ENCODE assay signal across 9 mouse cellular contexts in the genomic region with DNA sequence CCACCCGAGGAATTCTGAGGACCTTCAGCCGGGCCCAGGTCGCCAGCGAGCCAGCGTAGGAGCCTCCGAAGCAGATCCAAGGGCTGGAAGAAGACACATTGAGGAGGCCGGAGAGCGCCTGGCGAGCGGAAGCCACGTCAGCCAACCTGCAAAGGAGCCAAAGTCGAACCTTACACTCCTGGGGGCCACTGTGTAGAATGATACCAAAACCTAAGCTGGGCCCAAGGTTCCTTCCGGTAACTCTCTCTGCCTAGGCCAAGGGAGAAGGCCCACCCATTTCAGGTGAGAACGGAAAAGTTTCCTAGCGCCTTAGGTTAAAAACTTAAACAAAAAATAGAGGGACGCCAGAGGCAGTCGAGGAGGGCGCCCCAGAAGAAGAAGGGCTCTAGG. TPM values are rescaled to one million over a fixed set of nuclear protein-coding genes. Genes with fewer than 3 reads are reported as not detected.
DNase-seq lines count a peak whose midpoint lies in the region; ATAC-seq and TF ChIP-seq lines count a peak whose summit lies in the region.
"Had no signal": no experiment of that assay in that cellular context is flagged by ENCODE, and none has a peak within 500 bp of the region (broad histone marks: within the 10 kb centered on the region; RNA-seq: fewer than 3 reads in every experiment).

No protein-coding gene starts in this region.

- no peaks in the 10 kb centered on the region for H3K36me3 ChIP-seq in lung, postnatal 0 days (ENCODE audit: insufficient read depth, low read length)
- no peaks in the 10 kb centered on the region for H3K36me3 ChIP-seq in forebrain, embryonic 14.5 days (ENCODE audit: control insufficient read depth, insufficient read depth, low read length)
- H3K36me3 ChIP-seq in limb, embryonic 15.5 days = no peaks in the 10 kb centered on the region
- H3K36me3 ChIP-seq in stomach, embryonic 14.5 days (ENCODE audit: control insufficient read depth, insufficient read depth, low read length) = no peaks in the 10 kb centered on the region

- peaks cover 4% of the 10 kb centered on the region; the same call in 1 of the 2 replicates for H3K4me1 ChIP-seq in lung, postnatal 0 days (ENCODE audit: insufficient read depth, low read depth, low read length)
- peaks cover 8% of the 10 kb centered on the region for H3K4me1 ChIP-seq in forebrain, embryonic 14.5 days (ENCODE audit: control insufficient read depth, insufficient read depth, low read length)
- peaks cover 20% of the 10 kb centered on the region for H3K4me1 ChIP-seq in limb, embryonic 15.5 days
- H3K4me1 ChIP-seq in stomach, embryonic 14.5 days (ENCODE audit: control insufficient read depth, insufficient read depth, low read length) = peaks cover 4% of the 10 kb centered on the region; the same call in 1 of the 2 replicates

- no peak for TF ChIP-seq CTCF in lung, postnatal 0 days (IDR thresholded peaks at IDR 0.05)

- TF ChIP-seq EP300 in lung, postnatal 0 days (IDR thresholded peaks at IDR 0.05) = no peak

- no peaks in the 10 kb centered on the region for H3K9me3 ChIP-seq in lung, postnatal 0 days (ENCODE audit: low read length)
- no peaks in the 10 kb centered on the region for H3K9me3 ChIP-seq in forebrain, embryonic 14.5 days (replicated peaks; ENCODE audit: control insufficient read depth, low read length)
- no peaks in the 10 kb centered on the region for H3K9me3 ChIP-seq in limb, embryonic 15.5 days
- no peaks in the 10 kb centered on the region for H3K9me3 ChIP-seq in stomach, embryonic 14.5 days (ENCODE audit: control insufficient read depth, low read depth, low read length)

- H3K27me3 ChIP-seq in lung, postnatal 0 days (replicated peaks; ENCODE audit: insufficient read depth, low read length) = peaks cover 66% of the 10 kb centered on the region
- peaks cover 90% of the 10 kb centered on the region for H3K27me3 ChIP-seq in forebrain, embryonic 14.5 days (replicated peaks; ENCODE audit: control insufficient read depth, insufficient read depth, low read length)
- H3K27me3 ChIP-seq in limb, embryonic 15.5 days = peaks cover 94% of the 10 kb centered on the region
- peaks cover 61% of the 10 kb centered on the region for H3K27me3 ChIP-seq in stomach, embryonic 14.5 days (ENCODE audit: control insufficient read depth, insufficient read depth, low read length)

- H3K27ac ChIP-seq in lung, postnatal 0 days (ENCODE audit: low read length) = no peak overlapping the region
- H3K27ac ChIP-seq in forebrain, embryonic 14.5 days (ENCODE audit: low read depth, low read length) = no peak overlapping the region
- no peak overlapping the region for H3K27ac ChIP-seq in limb, embryonic 15.5 days
- H3K27ac ChIP-seq in stomach, embryonic 14.5 days (ENCODE audit: low read length) = no peak overlapping the region

- intact Hi-C loops in left cerebral cortex, postnatal 10 days (cut with DNase I) = no loop called here

- H3K4me3 ChIP-seq in lung, postnatal 0 days (ENCODE audit: low read depth, low read length) = peak overlapping the region; percentile 54
- H3K4me3 ChIP-seq in forebrain, embryonic 14.5 days (ENCODE audit: low read depth, low read length) = peak overlapping the region; percentile 49
- peak overlapping the region; percentile 57 for H3K4me3 ChIP-seq in limb, embryonic 15.5 days
- peak overlapping the region; percentile 45 for H3K4me3 ChIP-seq in stomach, embryonic 14.5 days (ENCODE audit: low read depth, low read length)

- DNase-seq in lung, postnatal 0 days (ENCODE audit: low spot score) = no peak
- no peak for DNase-seq in lung, postnatal 25 days (ENCODE audit: low spot score)
- DNase-seq in forebrain, embryonic 14.5 days (ENCODE audit: low spot score) = no peak
- DNase-seq in adrenal gland, adult 8-10 months = no peak
- DNase-seq in left cerebral cortex, postnatal 10 days (ENCODE audit: extremely low spot score in 1 of 2, low spot score in 2 of 2) = no peak

- ATAC-seq in lung, postnatal 0 days = no peak
- ATAC-seq in forebrain, embryonic 14.5 days = no peak
- ATAC-seq in limb, embryonic 15.5 days (ENCODE audit: insufficient number of reproducible peaks, low FRiP score, low TSS enrichment, low read depth) = no peak
- ATAC-seq in stomach, embryonic 14.5 days (ENCODE audit: insufficient number of reproducible peaks, insufficient read depth, low FRiP score, low read depth) = no peak
- ATAC-seq in activated CD4-positive, CD25-positive, alpha-beta regulatory T cell, adult 4 months = no peak

- peak overlapping the region; percentile 94 for H3K4me2 ChIP-seq in lung, postnatal 0 days (replicated peaks; ENCODE audit: low read depth, low read length)
- H3K4me2 ChIP-seq in forebrain, embryonic 14.5 days (ENCODE audit: low read length) = peak overlapping the region; percentile 90
- peak overlapping the region; percentile 96 for H3K4me2 ChIP-seq in limb, embryonic 15.5 days
- peak overlapping the region; percentile 87 for H3K4me2 ChIP-seq in stomach, embryonic 14.5 days (replicated peaks; ENCODE audit: low read depth, low read length)

- no peak overlapping the region for H3K9ac ChIP-seq in lung, postnatal 0 days (replicated peaks; ENCODE audit: low read depth)
- no peak overlapping the region for H3K9ac ChIP-seq in forebrain, embryonic 14.5 days (ENCODE audit: low read length)
- H3K9ac ChIP-seq in limb, embryonic 15.5 days = no peak overlapping the region
- no peak overlapping the region for H3K9ac ChIP-seq in stomach, embryonic 14.5 days (replicated peaks; ENCODE audit: low read depth, low read length)

- WGBS in lung, postnatal 0 days = 6% methylated on average over 18 of the region's 18 CpGs
- 3% methylated on average over 18 of the region's 18 CpGs for WGBS in forebrain, embryonic 14.5 days
- 4% methylated on average over 18 of the region's 18 CpGs for WGBS in limb, embryonic 15.5 days
- 5% methylated on average over 18 of the region's 18 CpGs for WGBS in stomach, embryonic 14.5 days

RNA-seq across cellular contexts. Expression of gene Prss16, which starts 2.4 kb away (rescaled TPM):
- 0.62 and 1.1 TPM in 2 replicates for polyA plus RNA-seq in lung, postnatal 0 days (2015; fragmentation: Nextera tagmentation; extraction: Ambion mirVana)
- 0.10 TPM in 1 of 2 replicates, not detected in the other for polyA plus RNA-seq in forebrain, embryonic 14.5 days (2014; fragmentation: Nextera tagmentation; extraction: Ambion mirVana)
- polyA plus RNA-seq in limb, embryonic 15.5 days (2015; fragmentation: Nextera tagmentation; extraction: Ambion mirVana) = 1.2 and 1.3 TPM in 2 replicates
- 0.15 and 0.75 TPM in 2 replicates for polyA plus RNA-seq in stomach, embryonic 14.5 days (2014; fragmentation: Nextera tagmentation; extraction: Ambion mirVana)
- under 1 TPM; 0.19 to 0.48 TPM for polyA plus RNA-seq in activated CD4-positive, CD25-positive, alpha-beta regulatory T cell, adult 4 months (2017; shearing (Covaris generic))
- under 1 TPM in 2 of 4 experiments, not detected in 2; 0.63 to 0.70 TPM for total RNA-seq in adrenal gland, adult 8-10 months (2022)
- under 1 TPM in 1 of 2 experiments, not detected in 1; 0.55 TPM for total RNA-seq in left cerebral cortex, postnatal 10 days (2021)

RNA-seq across cellular contexts. Expression of gene Pom121l2, which starts 26.1 kb away (rescaled TPM):
- polyA plus RNA-seq in lung, postnatal 0 days (2015; fragmentation: Nextera tagmentation; extraction: Ambion mirVana) = not detected in 2 replicates
- polyA plus RNA-seq in forebrain, embryonic 14.5 days (2014; fragmentation: Nextera tagmentation; extraction: Ambion mirVana) = 0.14 TPM in 1 of 2 replicates, not detected in the other
- 0.15 and 0.20 TPM in 2 replicates for polyA plus RNA-seq in limb, embryonic 15.5 days (2015; fragmentation: Nextera tagmentation; extraction: Ambion mirVana)
- not detected in 2 replicates for polyA plus RNA-seq in stomach, embryonic 14.5 days (2014; fragmentation: Nextera tagmentation; extraction: Ambion mirVana)
- polyA plus RNA-seq in activated CD4-positive, CD25-positive, alpha-beta regulatory T cell, adult 4 months (2017; shearing (Covaris generic)) = not detected
- not detected for total RNA-seq in adrenal gland, adult 8-10 months (2022)
- not detected for total RNA-seq in left cerebral cortex, postnatal 10 days (2021)
- polyA plus RNA-seq: frontal cortex, adult 2 months had no signal

RNA-seq across cellular contexts. Expression of gene Hist1h2ah, which starts 28.3 kb away (rescaled TPM):
- polyA plus RNA-seq in lung, postnatal 0 days (2015; fragmentation: Nextera tagmentation; extraction: Ambion mirVana) = 4.2 and 5.2 TPM in 2 replicates
- 4.8 and 8.3 TPM in 2 replicates for polyA plus RNA-seq in forebrain, embryonic 14.5 days (2014; fragmentation: Nextera tagmentation; extraction: Ambion mirVana)
- 4.7 and 7.2 TPM in 2 replicates for polyA plus RNA-seq in limb, embryonic 15.5 days (2015; fragmentation: Nextera tagmentation; extraction: Ambion mirVana)
- 10.3 and 12.7 TPM in 2 replicates for polyA plus RNA-seq in stomach, embryonic 14.5 days (2014; fragmentation: Nextera tagmentation; extraction: Ambion mirVana)
- polyA plus RNA-seq in activated CD4-positive, CD25-positive, alpha-beta regulatory T cell, adult 4 months (2017; shearing (Covaris generic)) = 100 to 1,000 TPM in 1 of 2 experiments, not detected in 1; 174 TPM
- 10 to 100 TPM in 2 of 4 experiments, 1 to 10 TPM in 1, not detected in 1; 6.0 to 18.5 (median 12.6) TPM for total RNA-seq in adrenal gland, adult 8-10 months (2022)
- 10 to 100 TPM; 37.9 to 54.9 TPM for total RNA-seq in left cerebral cortex, postnatal 10 days (2021)
- polyA plus RNA-seq: frontal cortex, adult 2 months had no signal

RNA-seq across cellular contexts. Expression of gene Hist1h2bk, which starts 28.6 kb away (rescaled TPM):
- polyA plus RNA-seq in lung, postnatal 0 days (2015; fragmentation: Nextera tagmentation; extraction: Ambion mirVana) = 0.45 and 0.81 TPM in 2 replicates
- polyA plus RNA-seq in forebrain, embryonic 14.5 days (2014; fragmentation: Nextera tagmentation; extraction: Ambion mirVana) = 2.5 and 3.5 TPM in 2 replicates
- polyA plus RNA-seq in limb, embryonic 15.5 days (2015; fragmentation: Nextera tagmentation; extraction: Ambion mirVana) = 4.2 and 6.2 TPM in 2 replicates
- polyA plus RNA-seq in stomach, embryonic 14.5 days (2014; fragmentation: Nextera tagmentation; extraction: Ambion mirVana) = 7.0 and 7.5 TPM in 2 replicates
- polyA plus RNA-seq in activated CD4-positive, CD25-positive, alpha-beta regulatory T cell, adult 4 months (2017; shearing (Covaris generic)) = 1 to 10 TPM; 2.6 to 4.2 TPM
- total RNA-seq in adrenal gland, adult 8-10 months (2022) = 10 to 100 TPM; 22.5 to 31.6 (median 25.4) TPM
- total RNA-seq in left cerebral cortex, postnatal 10 days (2021) = 10 to 100 TPM; 38.0 to 50.2 TPM

RNA-seq across cellular contexts. Expression of gene Hist1h4i, which starts 34.0 kb away (rescaled TPM):
- 4.1 and 4.6 TPM in 2 replicates for polyA plus RNA-seq in lung, postnatal 0 days (2015; fragmentation: Nextera tagmentation; extraction: Ambion mirVana)
- 14.0 and 18.0 TPM in 2 replicates for polyA plus RNA-seq in forebrain, embryonic 14.5 days (2014; fragmentation: Nextera tagmentation; extraction: Ambion mirVana)
- 15.8 and 18.4 TPM in 2 replicates for polyA plus RNA-seq in limb, embryonic 15.5 days (2015; fragmentation: Nextera tagmentation; extraction: Ambion mirVana)
- 19.1 and 22.4 TPM in 2 replicates for polyA plus RNA-seq in stomach, embryonic 14.5 days (2014; fragmentation: Nextera tagmentation; extraction: Ambion mirVana)
- polyA plus RNA-seq in activated CD4-positive, CD25-positive, alpha-beta regulatory T cell, adult 4 months (2017; shearing (Covaris generic)) = 10 to 100 TPM in 1 of 2 experiments, 1 to 10 TPM in 1; 5.9 to 14.6 TPM
- 10 to 100 TPM; 42.6 to 80.0 (median 56.7) TPM for total RNA-seq in adrenal gland, adult 8-10 months (2022)
- total RNA-seq in left cerebral cortex, postnatal 10 days (2021) = 10 to 100 TPM; 45.9 to 47.6 TPM
